Mouse (Mus musculus): ENCODE data around the gene Apol8.
"Not testable (repeated sequence)": the region's sequence is repeated elsewhere in the genome, so short reads cannot be mapped to it uniquely, and the experiment has no call there.

- not testable (repeated sequence) for TF ChIP-seq CTCF, EP300 (IDR thresholded peaks at IDR 0.05)
These were observed 51.5 kb downstream of the Apol8 start for GRCm38 (mm10) chr15:77705306-77705705.

Measured in lung, postnatal 0 days (tissue).